Mouse (Mus musculus) brain, adult 10 weeks (tissue): Measurements from ENCODE around the gene Sult2a6. TPM values are rescaled to one million over a fixed set of nuclear protein-coding genes. Genes with fewer than 3 reads are reported as not detected.

ENCODE experiments used
- polyA plus RNA-seq: library from polyadenylated mRNA; stranded (reverse); fragments of 350-450 nt; fragmentation: Illumina TruSeq; extraction: RNeasy Lipid Tissue Mini Kit (QIAGEN cat#74804); gene quantifications from one replicate; pipeline ENCODE4 v1.2.3, GENCODE M21; 2015; ENCODE audit warnings: low read depth, low replicate concordance

The Sult2a6 gene
- not detected for polyA plus RNA-seq

GRCm38 (mm10) chr7:14254770-14255169, at the start of gene Sult2a6:
Gene Sult2a6 (minus strand): TSS chr7:14254870.

Other genes with a start within 250 kb of the Sult2a6 start
- gene Sult2a3, start 131.8 kb downstream of the Sult2a6 start, polyA plus RNA-seq = not detected
- not detected for gene Obox8, start 78.7 kb upstream of the Sult2a6 start, polyA plus RNA-seq
- not detected for gene Sult2a8, start 191.9 kb upstream of the Sult2a6 start, polyA plus RNA-seq
- not detected for gene Sult2a7, start 239.4 kb upstream of the Sult2a6 start, polyA plus RNA-seq